Mouse (Mus musculus) lung, embryonic 16.5 days (tissue): ENCODE results near the gene Arhgef17. TPM values are rescaled to one million over a fixed set of nuclear protein-coding genes. Genes with fewer than 3 reads are reported as not detected.

ENCODE experiments used
- ATAC-seq: fragments of 200-750 bp; cut with Nextera tagmentation; 2 replicates; pipeline ENCODE4 v1.8.0; 2017; ENCODE audit warnings: low read depth, mild to moderate bottlenecking, moderate library complexity
- H3K27ac ChIP-seq: fragments of 300-500 bp; sonication (generic); 2 replicates; pipeline ENCODE4 v1.5.1; 2014; ENCODE audit warnings: mild to moderate bottlenecking, control low read depth, low read length
- H3K27me3 ChIP-seq: fragments of 300-500 bp; sonication (generic); 2 replicates; pipeline ENCODE4 v1.6.1; 2014; ENCODE audit warnings: low read depth, low read length, mixed read lengths; ENCODE audit not compliant: control insufficient read depth, insufficient read depth
- H3K36me3 ChIP-seq: fragments of 300-500 bp; sonication (generic); 2 replicates; pipeline ENCODE4 v1.6.1; 2014; ENCODE audit warnings: low read length; ENCODE audit not compliant: control insufficient read depth, insufficient read depth
- H3K4me1 ChIP-seq: fragments of 300-500 bp; sonication (generic); replicated peaks from 2 replicates; pipeline ENCODE4 v1.6.1; 2014; ENCODE audit warnings: low read length, mixed read lengths; ENCODE audit not compliant: control insufficient read depth, insufficient read depth
- H3K4me2 ChIP-seq: fragments of 300-500 bp; sonication (generic); 2 replicates; pipeline ENCODE4 v1.6.1; 2014; ENCODE audit warnings: low read depth, low read length, control low read depth
- H3K4me3 ChIP-seq: fragments of 300-500 bp; sonication (generic); 2 replicates; pipeline ENCODE4 v1.5.1; 2014; ENCODE audit warnings: mild to moderate bottlenecking, low read length, control low read depth
- H3K9ac ChIP-seq: fragments of 300-500 bp; sonication (generic); 2 replicates; pipeline ENCODE4 v1.6.1; 2014; ENCODE audit warnings: low read length, control low read depth
- H3K9me3 ChIP-seq: fragments of 300-500 bp; sonication (generic); 2 replicates; pipeline ENCODE4 v1.6.1; 2016; ENCODE audit warnings: low read length; ENCODE audit not compliant: control insufficient read depth
- WGBS: fragments of 180-500 bp; shearing (Covaris S2); extraction: QIAGEN DNeasy Blood & Tissue Kit; methylation state at CpG from one replicate; pipeline ENCODE4 v1.1.7; 2014; 5-methylcytosine and 5-hydroxymethylcytosine counted together
- polyA plus RNA-seq: library from polyadenylated mRNA; unstranded; fragments of >200 nt; fragmentation: Nextera tagmentation; extraction: Ambion mirVana; gene quantifications from 2 replicates; pipeline ENCODE4 v1.2.1, GENCODE M21; 2015

Gene Arhgef17
- polyA plus RNA-seq, 1 experiment from 2014 or later: 11.8 TPM

GRCm38 (mm10) chr7:100911246-100911770 is 20.6 kb downstream of the Arhgef17 start:
- Histone ChIP-seq H3K4me1 (peaks cover 65% of the 10 kb centered on the region), H3K9me3 (no peaks in the 10 kb centered on the region), H3K27me3 (no peaks in the 10 kb centered on the region), H3K27ac (peak overlapping the region; percentile 72), H3K9ac (0 out of 2 replicates have a peak overlapping the region, but pooled peaks have one; percentile 12), H3K4me2 (peak overlapping the region; percentile 31), H3K4me3 (no peak overlapping the region), H3K36me3 (peaks cover 9% of the 10 kb centered on the region)
- 7% methylated on average over 2 of the region's 2 CpGs for WGBS
- ATAC-seq: peak; percentile 39

- no peak overlapping the region for H3K9ac ChIP-seq
- H3K4me1 ChIP-seq: peaks cover 73% of the 10 kb centered on the region
- H3K9me3 ChIP-seq: no peaks in the 10 kb centered on the region
- H3K27ac ChIP-seq: peak overlapping the region; percentile 84
- ATAC-seq: no peak
- no peak overlapping the region for H3K4me2 ChIP-seq
- H3K36me3 ChIP-seq: peaks cover 4% of the 10 kb centered on the region; the same call in 1 of the 2 replicates
- no peaks in the 10 kb centered on the region for H3K27me3 ChIP-seq
- 42% methylated on average over 8 of the region's 8 CpGs for WGBS
- no peak overlapping the region for H3K4me3 ChIP-seq
These were observed 23.3 kb downstream of the Arhgef17 start for GRCm38 (mm10) chr7:100908567-100908966.

GRCm38 (mm10) chr7:100908061-100908460 is 23.8 kb downstream of the Arhgef17 start:
- H3K9me3 ChIP-seq: no peaks in the 10 kb centered on the region
- WGBS: 44% methylated on average over 8 of the region's 8 CpGs
- peak overlapping the region; percentile 41; the same call in 1 of the 2 replicates for H3K9ac ChIP-seq
- H3K4me2 ChIP-seq: peak overlapping the region; percentile 43
- H3K4me3 ChIP-seq: no peak overlapping the region
- H3K27me3 ChIP-seq: no peaks in the 10 kb centered on the region
- peaks cover 71% of the 10 kb centered on the region for H3K4me1 ChIP-seq
- peak overlapping the region; percentile 84 for H3K27ac ChIP-seq
- peaks cover 4% of the 10 kb centered on the region; the same call in 1 of the 2 replicates for H3K36me3 ChIP-seq
- peak; percentile 26 for ATAC-seq

- Histone ChIP-seq H3K9me3 (no peaks in the 10 kb centered on the region), H3K4me2 (peak overlapping the region; percentile 43), H3K36me3 (peaks cover 4% of the 10 kb centered on the region; the same call in 1 of the 2 replicates), H3K9ac (peak overlapping the region; percentile 41), H3K27me3 (no peaks in the 10 kb centered on the region), H3K4me1 (peaks cover 65% of the 10 kb centered on the region), H3K4me3 (0 out of 2 replicates have a peak overlapping the region, but pooled peaks have one; percentile 16), H3K27ac (peak overlapping the region; percentile 84)
- 0% methylated on average over 1 of the region's 1 CpGs for WGBS
- ATAC-seq: peak; percentile 4; the same call in 1 of the 2 replicates
These were observed 24.7 kb downstream of the Arhgef17 start for GRCm38 (mm10) chr7:100907231-100907630.

- Histone ChIP-seq H3K4me1 (peaks cover 55% of the 10 kb centered on the region), H3K4me2 (no peak overlapping the region), H3K9me3 (no peaks in the 10 kb centered on the region), H3K27ac (peak overlapping the region; percentile 54), H3K36me3 (peaks cover 7% of the 10 kb centered on the region; the same call in 1 of the 2 replicates), H3K9ac (0 out of 2 replicates have a peak overlapping the region, but pooled peaks have one; percentile 16), H3K27me3 (no peaks in the 10 kb centered on the region), H3K4me3 (no peak overlapping the region)
- 60% methylated on average over 10 of the region's 10 CpGs for WGBS
- ATAC-seq: no peak
These were observed 25.7 kb downstream of the Arhgef17 start for GRCm38 (mm10) chr7:100906029-100906789.

GRCm38 (mm10) chr7:100905037-100905436 is 26.9 kb downstream of the Arhgef17 start:
- ATAC-seq: peak; percentile 86
- Histone ChIP-seq H3K4me3 (no peak overlapping the region), H3K9me3 (no peaks in the 10 kb centered on the region), H3K4me1 (peaks cover 43% of the 10 kb centered on the region), H3K4me2 (no peak overlapping the region), H3K9ac (no peak overlapping the region), H3K27me3 (no peaks in the 10 kb centered on the region), H3K27ac (peak overlapping the region; percentile 86), H3K36me3 (peaks cover 7% of the 10 kb centered on the region; the same call in 1 of the 2 replicates)
- 43% methylated on average over 7 of the region's 7 CpGs for WGBS

- WGBS: 53% methylated on average over 5 of the region's 5 CpGs
- peaks cover 7% of the 10 kb centered on the region; the same call in 1 of the 2 replicates for H3K36me3 ChIP-seq
- no peak overlapping the region for H3K4me3 ChIP-seq
- H3K9ac ChIP-seq: 0 out of 2 replicates have a peak overlapping the region, but pooled peaks have one; percentile 31
- peak overlapping the region; percentile 86 for H3K27ac ChIP-seq
- H3K4me1 ChIP-seq: peaks cover 40% of the 10 kb centered on the region
- ATAC-seq: peak; percentile 24
- H3K27me3 ChIP-seq: no peaks in the 10 kb centered on the region
- H3K4me2 ChIP-seq: no peak overlapping the region
- no peaks in the 10 kb centered on the region for H3K9me3 ChIP-seq
These were observed 27.3 kb downstream of the Arhgef17 start for GRCm38 (mm10) chr7:100904612-100905011.

- ATAC-seq: no peak
- Histone ChIP-seq H3K27ac (no peak overlapping the region), H3K9ac (no peak overlapping the region), H3K27me3 (no peaks in the 10 kb centered on the region), H3K4me1 (peaks cover 30% of the 10 kb centered on the region), H3K4me3 (no peak overlapping the region), H3K36me3 (peaks cover 8% of the 10 kb centered on the region; the same call in 1 of the 2 replicates), H3K4me2 (no peak overlapping the region), H3K9me3 (no peaks in the 10 kb centered on the region)
- WGBS: 71% methylated on average over 9 of the region's 9 CpGs
These were observed 29.3 kb downstream of the Arhgef17 start for GRCm38 (mm10) chr7:100902451-100903137.

GRCm38 (mm10) chr7:100897828-100898227 is 34.1 kb downstream of the Arhgef17 start:
- Histone ChIP-seq H3K4me2 (no peak overlapping the region), H3K9me3 (no peaks in the 10 kb centered on the region), H3K4me3 (no peak overlapping the region), H3K4me1 (peaks cover 28% of the 10 kb centered on the region), H3K27me3 (no peaks in the 10 kb centered on the region), H3K36me3 (peaks cover 9% of the 10 kb centered on the region; the same call in 1 of the 2 replicates), H3K9ac (no peak overlapping the region), H3K27ac (no peak overlapping the region)
- 71% methylated on average over 5 of the region's 5 CpGs for WGBS
- no peak for ATAC-seq
